Mouse (Mus musculus): Measurements from ENCODE around the gene Tbc1d2b. TPM values are rescaled to one million over a fixed set of nuclear protein-coding genes. Genes with fewer than 3 reads are reported as not detected.

Gene Tbc1d2b
- total RNA-seq, 1 experiment from 2014 or later: 25.5 TPM

- no peak for DNase-seq
Observed at GRCm38 (mm10) chr9:90265322-90266039, 5.1 kb downstream of the Tbc1d2b start.

GRCm38 (mm10) chr9:90263340-90263679 is 7.3 kb downstream of the Tbc1d2b start:
- DNase-seq: no peak

DNA sequence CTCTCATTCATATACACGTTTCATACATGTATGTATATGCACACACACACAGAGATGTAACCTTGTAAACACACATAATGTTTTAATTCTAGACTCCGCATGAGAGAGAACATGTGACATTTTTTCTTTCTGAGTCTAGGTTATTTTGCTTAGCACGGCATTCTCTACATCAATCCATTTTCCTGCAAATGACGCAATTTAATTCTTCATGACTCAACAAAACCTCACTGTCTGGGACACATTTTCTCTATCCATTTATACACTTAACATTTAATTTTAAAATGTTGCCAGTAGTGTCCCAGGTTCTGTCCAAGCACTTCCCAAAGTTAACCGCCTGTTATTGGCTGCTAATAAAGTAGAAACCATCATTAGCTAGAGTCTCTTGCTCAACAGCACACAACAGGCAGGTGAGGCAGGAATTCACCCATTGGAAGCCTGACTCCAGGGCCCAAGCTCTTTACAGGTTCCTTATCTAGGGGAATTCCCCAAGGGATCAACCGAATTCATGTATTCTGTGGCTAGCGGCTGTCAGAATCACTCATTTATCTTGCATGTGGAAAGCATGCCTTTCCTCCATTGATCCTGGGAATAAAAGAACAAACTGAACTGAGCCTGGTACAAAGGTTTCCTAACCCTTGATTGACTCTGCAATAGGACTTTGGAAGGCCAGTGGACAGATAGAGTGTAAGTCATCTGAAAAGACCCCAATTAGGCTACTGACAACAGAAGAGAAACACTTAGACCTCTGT is 7.8 kb downstream of the Tbc1d2b start:
- no peak for DNase-seq

DNA sequence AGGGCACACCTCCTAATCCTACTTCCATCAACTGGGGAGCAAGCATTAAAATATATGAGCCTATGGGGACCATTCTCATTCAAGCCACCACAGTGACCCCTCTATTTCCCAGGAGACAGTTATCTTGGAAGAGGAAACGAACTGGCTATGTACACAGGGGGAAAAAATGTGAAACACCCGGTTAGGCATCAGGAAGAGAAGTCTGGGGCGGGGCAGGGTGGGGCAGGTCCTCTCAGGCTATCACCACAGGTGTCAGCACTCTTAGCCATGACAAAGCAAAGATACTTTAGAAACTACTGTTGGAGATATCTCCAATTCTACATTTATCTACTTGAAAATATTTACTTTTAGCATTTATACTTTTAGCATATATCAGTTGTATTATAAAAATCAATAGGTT is 8.5 kb downstream of the Tbc1d2b start:
- no peak for DNase-seq

DNA sequence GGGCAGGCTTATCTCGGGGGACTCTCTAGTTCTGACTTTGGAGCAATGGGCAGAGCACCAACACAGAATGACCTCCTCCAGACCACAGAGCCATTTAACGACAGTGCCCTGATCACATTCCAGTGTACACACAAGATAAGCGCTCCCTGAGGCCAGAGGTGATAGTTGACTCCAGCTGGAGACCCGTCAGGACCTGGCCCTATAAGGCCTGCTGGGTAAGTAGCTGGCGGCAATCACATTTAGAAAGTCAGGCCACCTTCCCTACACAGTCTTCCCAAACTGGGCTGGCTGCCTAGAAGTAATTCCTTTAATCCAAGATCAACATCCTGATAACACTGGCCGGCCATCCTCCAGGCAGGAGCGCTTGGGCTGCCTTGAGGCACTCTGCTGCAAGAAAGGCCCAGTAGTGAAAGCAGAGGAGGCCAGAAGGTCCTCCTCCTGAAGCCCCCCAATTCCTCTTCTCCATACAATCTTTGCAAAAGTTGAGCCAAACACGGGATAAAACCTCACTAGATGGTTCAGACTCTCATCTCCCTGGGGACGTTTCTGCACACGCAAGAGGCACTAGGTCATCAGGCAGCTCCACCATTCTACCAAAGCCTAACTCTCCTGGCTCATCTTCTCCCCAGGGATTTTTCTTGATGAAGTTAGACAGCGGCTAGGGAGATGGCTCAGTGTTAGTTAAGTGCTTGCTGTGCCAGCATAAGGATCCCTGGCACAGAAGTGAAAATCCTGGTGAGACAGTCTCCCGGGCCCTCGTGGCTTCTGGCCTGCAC is 9.8 kb downstream of the Tbc1d2b start:
- peak; percentile 37 for DNase-seq

GRCm38 (mm10) chr9:90260079-90260478 is 10.5 kb downstream of the Tbc1d2b start:
- no peak for DNase-seq

GRCm38 (mm10) chr9:90259400-90259950 is 11.1 kb downstream of the Tbc1d2b start:
- no peak for DNase-seq

DNA sequence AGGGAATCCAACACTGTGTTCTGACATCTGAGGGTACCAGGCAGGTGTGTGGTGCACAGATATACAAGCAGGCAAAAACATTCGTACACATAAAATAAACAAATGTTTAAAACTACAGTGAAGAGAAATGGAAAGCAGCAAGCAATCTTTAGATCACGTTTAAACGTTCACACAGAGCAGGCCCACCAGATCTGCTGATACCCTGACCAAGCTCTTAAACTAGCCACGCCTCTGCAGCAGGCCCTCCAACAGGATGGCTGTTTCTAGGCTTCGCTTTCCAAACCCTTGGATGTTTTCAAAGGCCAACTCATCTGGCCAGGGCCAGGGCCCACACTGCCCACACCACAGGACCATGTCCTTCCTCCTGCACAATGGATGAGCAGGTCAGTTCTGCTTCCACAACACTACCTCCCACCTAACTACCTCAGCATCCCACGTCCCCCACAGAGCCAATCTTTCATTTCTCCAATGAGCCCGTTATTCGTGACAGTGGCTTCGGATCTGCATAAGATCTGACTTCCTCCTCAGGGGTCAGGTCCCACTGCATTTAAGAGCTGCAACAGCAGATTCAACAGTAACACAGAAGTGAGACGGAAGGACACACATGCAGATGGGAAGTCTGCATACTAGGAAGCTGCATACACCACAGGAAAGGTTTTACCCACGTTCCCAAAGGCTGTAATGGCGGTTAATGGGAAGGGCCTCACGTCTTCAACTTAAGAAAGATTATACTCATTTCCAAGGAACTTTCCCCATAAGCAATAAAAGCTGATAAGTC is 12.7 kb downstream of the Tbc1d2b start:
- DNase-seq: no peak

GRCm38 (mm10) chr9:90257220-90257619 is 13.4 kb downstream of the Tbc1d2b start:
- DNase-seq: no peak

DNA sequence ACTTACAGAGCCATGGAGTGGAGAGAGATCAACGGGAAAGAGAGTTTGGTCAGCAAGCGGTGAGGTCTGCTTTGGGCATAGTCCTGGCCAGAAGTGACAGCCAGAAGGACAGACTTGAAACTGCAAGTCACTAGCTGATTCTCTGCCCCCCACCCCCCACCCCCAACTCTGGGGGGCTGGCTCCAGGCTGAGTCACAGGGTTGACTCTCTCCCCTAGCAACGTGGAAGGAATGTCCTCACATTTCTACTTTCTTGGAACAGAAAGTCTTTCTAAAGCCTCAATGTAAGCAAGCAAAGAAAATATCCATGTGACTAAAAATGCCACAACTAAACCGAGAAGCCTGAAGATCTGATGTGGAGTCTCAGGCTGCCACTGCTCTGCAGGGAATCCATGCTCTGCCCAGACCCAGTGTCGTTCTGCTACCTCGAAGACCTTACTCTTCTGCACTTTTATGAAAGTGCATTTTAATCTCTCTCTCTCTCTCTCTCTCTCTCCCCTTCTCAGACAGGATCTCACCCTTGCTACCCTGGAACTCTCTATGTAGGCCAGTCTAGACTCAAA is 14.7 kb downstream of the Tbc1d2b start:
- DNase-seq: peak; percentile 26

DNA sequence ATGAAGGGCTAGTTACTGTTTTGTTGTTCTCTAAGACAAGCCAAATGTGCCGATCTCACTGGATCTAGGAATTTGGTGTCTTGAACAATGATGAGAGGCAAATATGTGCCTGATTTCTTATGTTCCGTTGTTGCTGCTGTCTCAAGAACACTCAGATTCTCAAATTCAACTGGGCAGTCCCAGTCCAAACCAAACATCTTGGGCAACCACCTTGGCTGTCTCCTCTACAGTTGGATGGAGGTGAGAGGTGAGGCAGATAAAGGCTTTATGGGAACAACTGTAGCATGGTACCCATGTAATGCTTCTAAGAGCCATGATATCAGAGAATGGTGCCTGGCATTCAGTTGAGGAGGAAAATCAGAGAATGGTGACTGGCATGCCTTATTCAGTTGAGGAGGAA is 17.4 kb downstream of the Tbc1d2b start:
- no peak for DNase-seq

DNA sequence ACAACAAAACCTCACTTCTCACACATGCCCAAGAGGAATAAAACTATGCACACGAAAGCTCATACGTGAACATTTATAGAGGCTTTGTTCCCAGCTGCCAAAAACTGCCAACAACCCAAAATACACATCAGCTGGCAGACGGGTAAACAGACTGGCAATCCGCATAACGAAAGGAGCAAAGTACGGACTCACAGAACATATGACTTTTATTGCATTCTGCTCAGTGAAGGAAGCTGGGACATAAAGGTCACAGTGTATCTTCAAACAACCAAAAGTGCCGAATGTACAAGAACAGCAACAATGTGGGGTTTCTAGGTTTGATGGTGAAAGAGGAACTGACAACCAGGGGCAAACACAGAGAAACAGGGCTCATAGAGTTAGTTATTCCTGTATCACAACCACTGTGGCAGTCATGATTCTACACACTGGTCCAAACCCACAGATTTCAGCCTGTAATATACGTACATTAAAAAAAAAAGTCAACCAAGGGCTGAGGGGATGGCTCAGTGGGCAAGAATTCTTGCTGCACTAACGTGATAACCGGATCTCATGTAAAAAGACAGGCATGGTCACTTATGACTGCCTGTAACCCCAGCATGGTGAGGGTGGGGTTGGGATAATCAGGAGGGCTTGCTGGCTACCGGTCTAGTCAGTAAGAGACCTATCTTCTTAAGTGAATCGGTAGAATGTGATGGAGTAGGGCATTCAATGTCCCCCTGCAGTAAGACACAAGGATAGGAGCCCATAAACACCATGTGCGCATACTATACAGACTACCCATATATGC is 19.4 kb downstream of the Tbc1d2b start:
- no peak for DNase-seq

- DNase-seq: no peak
Observed at GRCm38 (mm10) chr9:90250141-90250775, 20.3 kb downstream of the Tbc1d2b start.

DNA sequence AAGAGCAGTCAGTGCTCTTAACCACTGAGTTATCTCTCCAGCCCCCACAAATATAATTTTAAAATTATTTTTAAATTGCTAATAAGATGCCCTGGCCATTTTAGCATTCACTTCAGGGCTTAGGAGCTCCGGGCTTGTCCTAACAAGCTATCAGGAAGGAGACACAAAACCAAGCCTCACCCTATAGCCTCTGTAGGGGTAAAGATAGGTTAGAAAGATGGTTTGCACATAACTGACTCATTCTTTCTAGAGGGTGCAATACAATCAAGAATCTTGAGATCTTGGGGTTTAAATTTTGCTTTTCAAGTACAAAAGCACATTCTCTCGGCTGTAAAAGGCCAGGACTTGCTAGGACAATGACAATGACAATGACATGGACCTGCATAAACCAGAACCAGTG is 21.6 kb downstream of the Tbc1d2b start:
- no peak for DNase-seq

- no peak for DNase-seq
Observed at GRCm38 (mm10) chr9:90248326-90248725, 22.3 kb downstream of the Tbc1d2b start.

GRCm38 (mm10) chr9:90247316-90247715 is 23.3 kb downstream of the Tbc1d2b start:
- no peak for DNase-seq

DNA sequence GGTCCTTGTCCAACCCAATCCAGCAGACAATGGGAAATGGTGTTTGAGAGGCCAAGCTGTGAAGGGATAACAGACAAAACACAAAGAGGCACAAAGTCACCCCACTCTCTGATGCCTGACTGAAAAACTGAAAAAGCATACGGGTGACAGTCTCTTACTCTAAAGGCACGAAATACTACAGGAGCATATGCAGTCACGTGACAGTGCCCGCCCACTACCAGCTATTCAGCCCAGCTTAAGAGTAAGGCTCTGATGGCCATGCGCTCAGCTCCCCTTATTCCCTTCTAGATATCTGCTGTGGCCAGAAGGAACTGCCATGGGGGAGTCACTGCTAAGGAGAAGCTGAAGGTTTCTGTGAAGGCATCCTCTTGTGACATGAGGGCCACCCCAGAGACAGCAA is 24.8 kb downstream of the Tbc1d2b start:
- no peak for DNase-seq

- DNase-seq: no peak
Observed at GRCm38 (mm10) chr9:90245206-90245605, 25.4 kb downstream of the Tbc1d2b start.

DNA sequence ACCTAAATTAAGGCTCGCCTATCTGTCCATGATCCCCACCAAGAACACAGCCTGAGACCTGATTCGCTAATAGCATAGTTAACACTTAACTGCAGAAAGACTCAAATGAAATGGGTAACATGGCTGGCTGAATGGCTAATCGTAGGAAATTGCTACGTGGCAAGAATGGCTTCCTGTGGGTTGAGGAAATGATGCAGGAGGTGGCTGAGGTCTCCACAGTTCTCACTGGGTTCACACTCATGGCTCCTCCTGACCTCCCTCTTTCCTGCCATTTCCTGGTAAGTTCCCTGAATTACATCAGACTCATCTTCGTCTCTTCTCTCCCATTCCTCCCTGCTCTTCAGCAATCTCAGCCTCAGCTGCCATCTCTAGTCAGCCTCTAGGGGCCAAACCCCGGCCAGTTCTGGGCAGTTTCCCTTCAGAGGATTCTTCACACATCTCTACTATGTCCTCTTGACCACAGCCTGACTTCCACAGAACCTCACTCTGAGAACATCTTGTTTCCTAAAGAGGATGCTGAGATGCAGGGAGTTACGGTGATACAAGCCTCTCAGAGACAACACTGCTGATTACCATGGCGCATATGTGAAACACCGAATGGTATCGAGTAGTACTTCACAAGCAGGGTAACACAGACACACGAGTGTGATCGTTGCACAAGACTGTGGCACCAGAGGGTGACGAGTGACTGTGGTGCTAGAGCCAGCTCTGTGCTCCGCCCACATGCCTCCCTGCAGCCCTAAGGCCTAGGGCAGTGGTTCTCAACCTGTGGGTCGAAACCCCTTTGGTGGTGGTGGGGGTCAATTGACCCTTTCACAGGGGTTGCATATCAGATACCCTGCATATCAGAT is 26.1 kb downstream of the Tbc1d2b start:
- DNase-seq: no peak

Data from adrenal gland, postnatal 14 days (tissue).